Mouse (Mus musculus) small intestine, adult 2 months (tissue): ENCODE measurements at regions not wholly inside any gene's neighbourhood (a gene's known extent, or its start where the extent isn't known, plus 50 kb on each side); places are given as distances from the start of the nearest gene placed in this dataset.

ENCODE experiments used
- CTCF ChIP-seq: fragments of 200-500 bp; IDR thresholded peaks from 2 replicates; pipeline ENCODE4 v1.5.1; 2012; ENCODE audit warnings: low read depth, mild to moderate bottlenecking, control low read depth, inconsistent platforms, low read length, moderate library complexity, mixed read lengths; ENCODE audit not compliant: insufficient replicate concordance, insufficient read length; ENCODE audit errors: extremely low read depth
- POLR2A ChIP-seq: fragments of 200-500 bp; IDR thresholded peaks from 2 replicates; pipeline ENCODE4 v1.6.1; 2012; ENCODE audit warnings: low read depth, mild to moderate bottlenecking, control low read depth, inconsistent platforms, low read length, moderate library complexity

GRCm38 (mm10) chr3:9145612-9146011 lies 464.3 kb downstream of the Zfp704 start:
- TF ChIP-seq POLR2A (no peak), CTCF (no peak)
